Mouse (Mus musculus) cerebellum, adult 9-10 months (tissue): ENCODE data around the gene Prg3.

Experiments used
- DNase-seq: peaks from one replicate; pipeline ENCODE4 v3.0.0; 2022

Gene Prg3

DNA sequence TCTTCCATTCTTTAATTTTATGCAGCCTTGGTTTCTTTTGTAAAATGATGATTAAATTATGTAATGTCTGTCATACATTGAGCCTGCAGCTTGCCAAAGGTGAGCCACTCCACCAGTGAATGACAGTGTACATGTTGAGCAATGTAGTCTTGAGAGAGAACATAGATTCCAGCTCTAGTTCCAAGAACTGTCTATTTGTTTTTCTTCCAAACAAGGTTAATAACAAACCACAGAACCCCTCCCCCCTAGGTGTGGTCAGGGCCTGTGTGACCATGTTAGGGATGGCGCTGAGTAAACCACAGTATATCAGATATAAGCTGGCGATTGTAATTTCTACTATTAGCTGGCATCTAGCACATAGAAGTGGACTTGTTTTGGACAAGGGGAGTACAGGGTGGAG lies 8.4 kb downstream of the Prg3 start:
- DNase-seq = no peak

DNA sequence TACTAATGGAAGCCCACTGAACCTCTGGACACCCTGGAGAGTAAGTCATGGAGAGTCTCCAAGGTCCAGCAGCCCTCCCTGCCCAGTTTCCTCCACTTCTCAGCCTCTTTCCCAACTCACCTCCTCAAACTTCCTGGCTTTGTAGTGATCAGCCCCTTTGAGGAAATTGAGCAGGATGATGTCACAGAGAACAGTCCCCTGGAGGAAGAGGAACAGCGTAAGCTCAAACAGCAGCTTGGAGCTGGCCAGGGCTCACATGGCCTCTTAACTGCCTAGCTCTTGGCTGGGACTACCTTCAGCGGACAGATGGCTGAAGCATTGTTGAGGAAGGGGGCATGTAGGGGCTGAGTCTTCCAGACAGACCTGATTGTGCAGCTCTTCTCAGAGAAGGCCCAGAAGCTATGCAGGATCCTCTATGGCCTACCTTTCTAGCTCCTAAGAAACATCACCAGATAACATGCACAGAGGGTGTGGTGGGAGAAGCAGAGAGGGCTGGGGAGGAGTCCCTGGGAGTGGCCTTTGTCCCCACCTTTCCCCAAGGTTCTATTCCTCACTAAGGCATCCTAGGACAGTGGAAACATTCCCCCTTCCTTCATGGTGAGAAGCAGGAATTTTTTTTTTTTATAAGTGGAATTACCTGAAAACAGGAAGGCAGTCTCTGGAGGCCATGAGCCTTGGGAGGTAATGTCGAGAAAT lies 11.6 kb downstream of the Prg3 start:
- DNase-seq = no peak

GRCm38 (mm10) chr2:85001497-85001896 lies 13.5 kb downstream of the Prg3 start:
- DNase-seq = no peak

DNA sequence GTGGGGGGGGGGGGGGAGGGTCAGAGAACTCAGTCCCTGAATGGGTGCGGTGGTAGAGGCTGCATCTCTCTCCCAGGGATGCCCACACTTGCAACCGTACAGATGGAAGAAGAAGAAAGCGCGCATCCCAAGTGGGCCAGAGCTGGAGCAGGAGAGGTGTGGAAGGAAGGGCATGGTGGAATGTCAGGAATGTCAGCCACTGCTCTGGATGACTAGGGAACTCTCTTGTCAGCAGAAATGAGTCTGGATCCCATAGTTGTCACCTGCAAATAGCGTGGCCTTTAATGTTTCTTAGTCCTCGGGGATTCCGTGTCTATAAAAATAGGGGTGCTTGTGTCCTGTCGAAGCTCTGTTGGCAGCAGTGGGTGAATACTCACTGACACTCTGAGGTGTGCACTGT lies 14.6 kb downstream of the Prg3 start:
- DNase-seq = no peak

DNA sequence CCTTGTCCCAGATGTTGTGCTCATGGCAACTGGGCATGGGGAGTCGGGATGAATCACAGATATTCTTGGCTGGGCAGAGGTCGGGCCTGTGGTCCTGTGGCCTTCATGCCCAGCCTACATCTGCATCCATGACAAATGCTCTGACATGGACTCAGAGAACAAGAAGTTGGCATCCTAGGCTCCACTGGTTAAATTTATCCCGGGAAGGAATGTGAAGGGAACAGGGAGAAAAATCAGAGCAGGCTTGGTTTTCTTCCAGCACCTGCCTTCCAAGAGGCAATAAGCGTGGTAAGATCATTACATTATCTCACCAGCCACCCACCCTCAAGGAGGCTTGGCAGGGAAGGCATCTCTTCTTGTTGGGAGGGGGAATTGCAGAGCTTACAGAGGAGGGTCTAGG lies 16.3 kb downstream of the Prg3 start:
- no peak for DNase-seq

GRCm38 (mm10) chr2:85006600-85006999 lies 18.6 kb downstream of the Prg3 start:
- no peak for DNase-seq

DNA sequence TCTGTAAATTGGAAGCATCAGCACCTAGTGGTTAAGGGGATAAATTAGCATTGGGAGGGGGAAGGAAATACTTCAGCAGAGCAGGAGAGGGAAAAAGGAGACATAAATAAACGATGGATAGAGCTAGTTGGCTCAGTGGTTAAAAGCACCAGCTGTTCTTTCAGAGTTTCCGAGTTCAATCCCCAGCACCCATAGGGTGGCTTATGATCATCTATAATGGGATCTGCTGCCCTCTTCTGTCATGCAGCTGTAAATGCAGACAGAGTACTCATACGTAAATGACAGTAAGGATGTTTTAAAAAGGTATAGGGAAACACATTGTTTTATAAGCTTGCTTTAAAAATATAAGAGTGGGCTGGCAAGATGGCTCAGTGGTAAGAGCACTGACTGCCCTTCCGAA lies 19.7 kb downstream of the Prg3 start:
- DNase-seq = peak; percentile 8

DNA sequence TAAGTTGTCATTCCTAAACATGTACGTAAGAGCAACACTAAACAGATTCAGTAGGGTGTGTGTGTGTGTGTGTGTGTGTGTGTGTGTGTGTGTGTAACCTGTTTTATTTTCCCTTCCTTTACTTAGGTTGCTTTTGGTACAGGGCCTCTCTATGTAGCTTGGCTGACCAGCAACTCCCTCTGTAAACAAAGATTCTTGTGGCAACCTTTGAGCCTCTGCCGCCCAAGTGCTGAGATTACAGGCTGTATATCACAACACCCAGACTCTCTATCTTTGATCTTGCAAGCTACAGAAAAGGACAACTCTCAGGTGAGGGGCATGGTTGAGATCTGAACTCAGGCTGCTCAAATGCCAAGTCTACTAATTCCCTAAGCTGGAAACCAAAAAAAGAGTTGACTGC lies 21.2 kb downstream of the Prg3 start:
- DNase-seq = no peak

DNA sequence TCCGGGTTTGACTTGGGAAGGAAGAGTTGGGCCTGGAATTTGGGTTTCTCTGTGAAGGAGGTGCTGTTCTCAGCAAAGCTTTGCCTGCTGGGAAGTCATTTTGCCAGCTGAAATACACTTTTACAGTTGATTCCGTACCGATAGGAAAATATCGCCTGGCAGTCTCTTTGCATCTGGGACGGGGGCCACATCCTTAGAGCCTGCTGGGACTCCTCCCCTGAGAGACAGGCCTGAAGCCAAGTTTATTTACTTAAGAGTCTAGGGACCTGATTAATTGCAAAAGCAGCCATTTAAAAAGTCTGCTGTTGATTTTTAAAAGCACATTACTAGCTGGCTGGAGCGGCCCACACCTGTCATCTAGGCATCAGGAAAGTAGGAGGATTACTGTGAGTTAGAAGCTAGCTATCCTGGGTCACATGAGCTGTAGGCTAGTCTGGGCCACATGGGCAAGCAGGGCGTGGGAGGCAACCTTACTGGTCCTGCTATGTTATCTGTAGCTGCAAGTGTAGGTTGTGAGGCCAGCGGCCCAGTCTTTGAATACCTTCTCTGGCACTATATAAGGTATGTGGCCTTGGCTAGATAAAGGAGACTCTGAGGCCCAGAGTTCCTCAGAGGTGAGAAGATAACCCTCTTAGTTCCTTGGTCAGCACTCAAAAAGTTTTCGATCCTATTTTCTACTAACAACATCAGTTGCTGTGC lies 24.0 kb downstream of the Prg3 start:
- no peak for DNase-seq

- no peak for DNase-seq
Observed at GRCm38 (mm10) chr2:85012679-85013078, 24.7 kb downstream of the Prg3 start.

DNA sequence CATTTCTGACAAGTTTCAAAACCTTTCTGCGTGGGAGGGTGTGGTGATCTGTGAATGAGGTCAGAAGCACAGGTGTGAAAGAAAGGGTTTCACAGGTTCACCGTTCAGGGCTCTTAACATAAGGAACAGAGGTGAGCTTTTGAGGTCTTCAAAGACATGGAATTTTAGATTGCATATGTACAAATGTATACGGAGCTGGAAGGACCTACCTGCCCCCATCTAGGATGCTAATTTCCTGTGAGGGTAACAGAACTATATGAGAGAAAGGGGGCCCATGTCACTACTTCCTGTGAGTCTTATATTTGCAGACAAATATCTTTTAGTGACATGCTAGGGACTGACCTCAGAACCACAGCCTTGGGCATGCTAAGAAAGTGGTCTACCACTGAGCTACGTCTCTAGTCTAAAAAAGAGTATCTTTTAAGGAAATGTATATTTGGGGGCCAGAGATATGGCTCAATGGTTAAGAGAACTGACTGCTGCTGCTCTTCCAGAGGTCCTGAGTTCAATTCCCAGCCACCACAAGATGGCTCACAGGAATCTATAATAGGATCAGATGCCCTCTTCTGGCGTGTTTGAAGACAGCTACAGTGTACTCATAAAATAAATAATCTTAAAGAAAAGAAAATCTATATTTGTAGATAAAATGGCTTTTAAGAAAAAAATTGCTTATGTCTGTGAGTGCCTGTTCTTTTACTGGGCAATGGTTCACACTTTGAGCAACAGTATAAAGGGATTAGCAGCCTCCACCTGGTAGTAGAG lies 26.0 kb downstream of the Prg3 start:
- no peak for DNase-seq

- no peak for DNase-seq
Observed at GRCm38 (mm10) chr2:85014588-85014982, 26.6 kb downstream of the Prg3 start.

DNA sequence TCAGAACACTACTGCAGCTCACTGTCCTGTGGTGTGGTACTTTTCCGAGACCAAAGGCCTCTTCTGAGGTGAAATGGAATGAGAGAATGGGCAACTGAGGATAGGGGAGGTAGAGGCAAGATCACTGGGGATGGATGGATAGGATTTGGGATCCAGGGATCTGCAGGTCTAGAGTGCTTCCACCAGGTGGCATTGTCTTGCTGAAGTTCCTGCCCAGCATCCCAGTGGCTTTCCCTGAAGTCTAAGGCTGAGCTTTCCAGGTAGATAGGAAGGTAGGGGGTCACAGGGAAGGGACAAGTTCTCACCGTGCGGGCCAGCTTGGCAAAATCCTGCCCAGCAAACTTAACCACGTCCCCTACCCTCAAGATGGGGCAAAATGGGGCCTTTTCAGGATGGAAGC lies 34.0 kb downstream of the Prg3 start:
- DNase-seq = no peak

- no peak for DNase-seq
Observed at GRCm38 (mm10) chr2:85026178-85026577, 38.2 kb downstream of the Prg3 start.

GRCm38 (mm10) chr2:85027281-85027680 lies 39.3 kb downstream of the Prg3 start:
- no peak for DNase-seq

DNA sequence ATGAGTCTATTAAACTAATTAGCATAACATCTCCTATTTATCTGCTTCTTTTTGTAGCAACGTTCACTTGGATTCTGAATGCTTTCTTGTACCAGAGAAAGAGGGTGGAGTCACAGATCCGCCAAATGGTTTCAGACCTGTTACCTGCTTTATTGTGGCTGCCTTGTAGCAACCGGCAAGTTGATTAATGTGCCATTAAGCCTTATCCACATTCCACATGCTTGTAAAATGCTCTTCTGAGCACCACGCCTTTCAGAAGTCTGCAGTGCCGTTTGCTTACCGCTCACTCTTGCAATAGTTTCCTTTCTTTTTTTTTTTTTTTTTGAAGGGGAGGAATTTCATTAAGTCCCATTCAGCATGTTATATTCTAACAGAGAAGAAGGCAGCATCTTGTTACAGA lies 41.9 kb downstream of the Prg3 start:
- DNase-seq = no peak

GRCm38 (mm10) chr2:85030989-85031388 lies 43.0 kb downstream of the Prg3 start:
- DNase-seq = no peak

DNA sequence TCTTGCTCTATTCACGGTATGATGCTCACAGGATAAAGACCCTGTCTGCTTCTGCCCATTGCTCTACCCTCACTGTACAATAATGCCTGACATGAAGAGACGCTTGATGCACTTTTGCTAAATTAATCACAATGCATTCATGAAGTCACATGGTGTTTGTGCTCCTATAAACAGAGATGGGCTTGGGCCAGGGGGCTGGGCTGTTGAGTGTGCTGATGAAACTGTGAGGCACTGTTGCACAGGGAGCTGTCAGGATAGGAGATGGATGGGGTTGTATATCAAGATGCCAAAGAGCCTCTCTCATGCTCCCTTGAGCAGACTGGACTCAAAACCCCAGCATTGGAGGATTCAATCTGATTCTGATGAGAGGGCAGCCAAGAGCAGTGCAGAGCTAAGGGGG lies 45.1 kb downstream of the Prg3 start:
- DNase-seq = no peak

DNA sequence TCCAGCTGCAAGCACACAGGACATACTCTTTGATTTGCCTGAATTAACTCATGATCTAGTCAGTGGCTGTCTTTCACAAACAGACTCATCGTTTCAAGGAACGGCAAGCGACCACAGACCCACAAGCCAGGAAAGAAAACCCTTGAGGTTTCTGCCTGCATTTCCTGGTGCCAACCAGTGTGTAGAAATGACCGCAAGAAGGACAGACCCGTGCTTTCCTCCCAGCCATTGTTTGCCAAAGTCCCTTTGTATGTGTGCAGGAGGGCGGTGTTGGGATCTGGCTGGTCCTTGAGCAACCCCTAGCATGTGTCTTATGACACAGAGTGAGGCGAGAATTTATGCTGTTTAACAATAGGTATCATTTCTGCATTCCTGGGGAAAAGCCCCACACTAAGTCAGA lies 46.2 kb downstream of the Prg3 start:
- no peak for DNase-seq

DNA sequence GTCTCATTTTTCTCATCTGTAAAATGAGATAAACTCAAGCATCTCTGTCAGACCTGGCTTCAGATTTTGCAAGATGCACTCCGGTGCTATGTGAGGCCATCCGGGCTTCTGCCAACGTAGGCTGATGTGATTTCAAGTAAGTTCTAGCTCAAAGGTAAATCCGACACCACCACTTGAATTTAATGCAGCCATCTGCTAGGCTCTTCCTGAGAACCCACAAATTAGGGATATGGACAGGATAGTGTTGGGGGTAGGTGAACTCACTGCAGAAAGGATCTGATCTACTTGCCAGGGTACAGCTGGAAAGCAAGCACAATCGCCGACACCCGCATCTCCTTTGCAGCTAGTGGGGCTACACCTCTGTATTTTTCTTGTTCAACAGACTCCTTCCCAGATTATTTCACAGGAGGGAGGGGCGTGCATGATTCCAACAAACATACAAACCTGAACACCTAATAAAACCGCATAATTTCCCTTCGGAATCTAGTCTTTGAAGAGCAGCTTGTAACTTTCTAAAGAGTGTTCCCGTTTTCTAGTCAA lies 48.6 kb downstream of the Prg3 start:
- no peak for DNase-seq

DNA sequence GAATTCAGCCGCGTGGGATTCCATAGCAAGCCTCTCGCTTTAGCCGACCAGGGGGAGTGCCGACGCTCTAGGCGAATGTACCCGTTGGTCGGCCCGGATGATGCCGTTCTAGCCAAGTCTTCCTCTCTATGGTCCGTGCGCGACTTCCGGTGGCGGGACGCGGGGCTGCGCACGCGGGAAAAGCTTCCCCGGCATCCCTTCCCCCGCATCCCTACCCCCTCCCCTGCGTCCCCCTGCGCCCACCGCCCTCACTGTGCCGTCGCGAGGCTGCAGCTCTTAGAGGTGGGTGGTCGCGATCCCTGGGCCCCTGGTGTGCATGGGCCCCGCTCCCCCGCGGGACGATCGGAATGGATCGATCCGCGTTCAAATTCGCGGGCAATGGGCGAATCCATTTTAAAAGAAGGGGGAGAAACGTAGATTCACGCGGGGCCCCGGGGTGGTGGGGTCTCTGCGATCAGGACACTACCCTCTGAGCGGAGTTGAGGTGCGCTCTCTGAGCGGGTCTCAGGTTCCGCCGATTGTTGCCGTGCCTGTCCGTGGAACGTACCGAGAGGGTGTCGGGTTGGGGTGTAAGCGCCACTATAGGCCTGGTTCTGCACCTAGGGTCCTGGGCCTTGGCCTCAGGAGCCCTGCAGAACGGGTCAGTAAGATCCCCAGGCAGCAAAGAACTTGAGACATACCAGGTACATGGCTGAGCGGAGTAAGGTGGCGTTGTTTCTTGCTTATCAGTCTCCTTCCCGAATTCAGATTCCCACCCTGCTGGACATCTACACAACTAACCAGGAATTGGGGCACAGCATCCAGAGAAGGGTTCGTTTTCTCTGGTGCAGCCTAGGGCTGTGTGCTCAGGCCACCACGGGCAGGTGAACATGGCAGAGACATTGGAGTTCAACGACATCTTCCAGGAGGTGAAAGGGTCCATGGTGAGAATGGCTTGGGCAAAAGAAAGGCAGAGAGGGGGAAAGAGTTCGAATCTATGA lies 49.3 kb downstream of the Prg3 start, which contains the start of the genes Ssrp1 and P2rx3:
Gene Ssrp1, plus strand, starts transcription at position 188 of the 980 bp plus-strand sequence.
Gene P2rx3, minus strand, starts transcription at position 416 of the 980 bp plus-strand sequence.
- DNase-seq = peak; percentile 92

GRCm38 (mm10) chr2:85038336-85038735 lies 50.3 kb downstream of the Prg3 start:
- no peak for DNase-seq
